In genomic region chr12:83921535-83922381, GRCm38 (mm10) we compare ENCODE assay signal across 8 mouse cellular contexts. TPM values are rescaled to one million over a fixed set of nuclear protein-coding genes. Genes with fewer than 3 reads are reported as not detected.
DNase-seq lines count a peak whose midpoint lies in the region; ATAC-seq and TF ChIP-seq lines count a peak whose summit lies in the region.

Numb (minus strand) TSS chr12:83921934.

- WGBS in bone marrow, adult 2 months, result under 1% methylated on average over 63 of the region's 63 CpGs
- WGBS in embryonic facial prominence, embryonic 15.5 days, result under 1% methylated on average over 63 of the region's 63 CpGs
- WGBS in limb, embryonic 14.5 days, result 1% methylated on average over 51 of the region's 63 CpGs
- WGBS in midbrain, postnatal 0 days, result under 1% methylated on average over 52 of the region's 63 CpGs

- H3K4me1 ChIP-seq in bone marrow, adult 2 months (ENCODE audit: control insufficient read depth, insufficient read depth, low read length), result no peaks in the 10 kb centered on the region; the same call in 1 of the 2 replicates
- peaks cover 7% of the 10 kb centered on the region for H3K4me1 ChIP-seq in embryonic facial prominence, embryonic 15.5 days
- peaks cover 14% of the 10 kb centered on the region; the same call in 1 of the 2 replicates for H3K4me1 ChIP-seq in limb, embryonic 14.5 days (ENCODE audit: control insufficient read depth, insufficient read depth, low read length)
- H3K4me1 ChIP-seq in midbrain, postnatal 0 days (ENCODE audit: insufficient read depth, low read length), result no peaks in the 10 kb centered on the region

- H3K36me3 ChIP-seq in embryonic facial prominence, embryonic 15.5 days, result no peaks in the 10 kb centered on the region
- no peaks in the 10 kb centered on the region for H3K36me3 ChIP-seq in limb, embryonic 14.5 days (ENCODE audit: control insufficient read depth, insufficient read depth, low read length)
- no peaks in the 10 kb centered on the region for H3K36me3 ChIP-seq in midbrain, postnatal 0 days (ENCODE audit: insufficient read depth, low read length)

- ATAC-seq in embryonic facial prominence, embryonic 15.5 days (ENCODE audit: insufficient number of reproducible peaks, low FRiP score, low TSS enrichment, low read depth), result peak; percentile 100
- ATAC-seq in limb, embryonic 14.5 days (ENCODE audit: low FRiP score, low read depth), result peak; percentile 100
- ATAC-seq in midbrain, postnatal 0 days (ENCODE audit: low FRiP score), result peak; percentile 100

- H3K9me3 ChIP-seq in embryonic facial prominence, embryonic 15.5 days (replicated peaks), result no peaks in the 10 kb centered on the region
- H3K9me3 ChIP-seq in limb, embryonic 14.5 days (ENCODE audit: control insufficient read depth, low read length), result no peaks in the 10 kb centered on the region
- no peaks in the 10 kb centered on the region for H3K9me3 ChIP-seq in midbrain, postnatal 0 days (ENCODE audit: low read length)

- peak within 1 kb of the TSS; percentile 90 for H3K9ac ChIP-seq in embryonic facial prominence, embryonic 15.5 days
- H3K9ac ChIP-seq in limb, embryonic 14.5 days (ENCODE audit: low read depth, low read length, severe bottlenecking), result peak within 1 kb of the TSS; percentile 88
- H3K9ac ChIP-seq in midbrain, postnatal 0 days (replicated peaks; ENCODE audit: low read length, poor library complexity, severe bottlenecking), result peak within 1 kb of the TSS; percentile 59

- TF ChIP-seq POLR2A in bone marrow, adult 2 months (IDR thresholded peaks at IDR 0.05; ENCODE audit: borderline replicate concordance, control insufficient read depth, low read depth, low read length), result peak; percentile 67
- TF ChIP-seq POLR2A in limb, embryonic 14.5 days (IDR thresholded peaks at IDR 0.05; ENCODE audit: borderline replicate concordance, extremely low read depth, insufficient read depth, insufficient read length), result peak; percentile 86; the same call in 1 of the 2 replicates

- peak; percentile 100 for DNase-seq in 416B (ENCODE audit: low read depth)
- DNase-seq in heart, adult 8-10 months (ENCODE audit: low spot score), result peak; percentile 99
- peak; percentile 100 for DNase-seq in kidney, adult 9 months
- peak; percentile 100 for DNase-seq in limb, embryonic 14.5 days (ENCODE audit: low spot score)
- peak; percentile 99 for DNase-seq in midbrain, postnatal 0 days (ENCODE audit: low spot score)
- DNase-seq in spleen, postnatal 14 days (ENCODE audit: low spot score in 2 of 2), result peak; percentile 95

- H3K4me3 ChIP-seq in bone marrow, adult 2 months (replicated peaks; ENCODE audit: control insufficient read depth, low read depth, low read length), result peak within 1 kb of the TSS; percentile 76
- peak within 1 kb of the TSS; percentile 96 for H3K4me3 ChIP-seq in embryonic facial prominence, embryonic 15.5 days (replicated peaks)
- peak within 1 kb of the TSS; percentile 94 for H3K4me3 ChIP-seq in limb, embryonic 14.5 days (replicated peaks; ENCODE audit: low read length)
- peak within 1 kb of the TSS; percentile 93 for H3K4me3 ChIP-seq in midbrain, postnatal 0 days (ENCODE audit: low read depth, low read length)

- TF ChIP-seq CTCF in bone marrow, adult 2 months (IDR thresholded peaks at IDR 0.05; ENCODE audit: control insufficient read depth, insufficient read depth, low read length), result no peak
- 0 out of 2 replicates have a peak, but pooled peaks have one; percentile 15 for TF ChIP-seq CTCF in midbrain, postnatal 0 days (IDR thresholded peaks at IDR 0.05)

- peak within 1 kb of the TSS; percentile 81 for H3K4me2 ChIP-seq in embryonic facial prominence, embryonic 15.5 days (replicated peaks)
- H3K4me2 ChIP-seq in limb, embryonic 14.5 days (replicated peaks; ENCODE audit: low read depth, low read length, severe bottlenecking), result peak within 1 kb of the TSS; percentile 62
- peak within 1 kb of the TSS; percentile 94 for H3K4me2 ChIP-seq in midbrain, postnatal 0 days (ENCODE audit: low read depth, low read length, poor library complexity, severe bottlenecking)

- H3K27me3 ChIP-seq in embryonic facial prominence, embryonic 15.5 days, result no peaks in the 10 kb centered on the region
- no peaks in the 10 kb centered on the region for H3K27me3 ChIP-seq in limb, embryonic 14.5 days (ENCODE audit: control insufficient read depth, insufficient read depth, low read length)
- H3K27me3 ChIP-seq in midbrain, postnatal 0 days (ENCODE audit: insufficient read depth, low read length), result no peaks in the 10 kb centered on the region

- peak within 1 kb of the TSS; percentile 91 for H3K27ac ChIP-seq in bone marrow, adult 2 months (ENCODE audit: control insufficient read depth, insufficient read depth, low read depth, low read length, poor library complexity)
- peak within 1 kb of the TSS; percentile 92 for H3K27ac ChIP-seq in embryonic facial prominence, embryonic 15.5 days (replicated peaks)
- H3K27ac ChIP-seq in limb, embryonic 14.5 days (replicated peaks; ENCODE audit: low read depth, low read length), result peak within 1 kb of the TSS; percentile 85
- H3K27ac ChIP-seq in midbrain, postnatal 0 days (ENCODE audit: low read depth, low read length), result peak within 1 kb of the TSS; percentile 72

RNA-seq across cellular contexts. Expression of gene Numb, which starts in this region (rescaled TPM):
- 6.0 and 15.1 TPM in 2 replicates for polyA plus RNA-seq in bone marrow, adult 2 months (2011; ENCODE audit: insufficient read depth, insufficient read length, low replicate concordance, missing spikeins)
- 35.3 and 37.3 TPM in 2 replicates for polyA plus RNA-seq in embryonic facial prominence, embryonic 15.5 days (2015; fragmentation: Nextera tagmentation; extraction: Ambion mirVana)
- total RNA-seq in heart, adult 8-10 months (2022), result 10 to 100 TPM; 27.6 to 36.5 (median 29.3) TPM
- polyA plus RNA-seq in limb, embryonic 14.5 days (2012; rRNA removed), result 53.8 and 72.4 TPM in 2 replicates
- polyA plus RNA-seq in limb, embryonic 14.5 days (2014; fragmentation: Nextera tagmentation; extraction: Ambion mirVana), result 31.3 and 33.2 TPM in 2 replicates
- total RNA-seq in midbrain, postnatal 0 days (2014; rRNA removed), result 17.5 and 17.8 TPM in 2 replicates
- 9.0 TPM in 2 replicates for polyA plus RNA-seq in midbrain, postnatal 0 days (2015; fragmentation: Nextera tagmentation; extraction: Ambion mirVana)

Comparison
In these comparisons a context has a peak if more than half of its experiments do, and no peak if none do; other contexts are left out.
1. Peak in every context shown above with its lines: DNase-seq, ATAC-seq, H3K4me3 ChIP-seq and H3K27ac ChIP-seq.